Mouse (Mus musculus): Measurements from ENCODE around the gene Sat2.
"Not testable (repeated sequence)": the region's sequence is repeated elsewhere in the genome, so short reads cannot be mapped to it uniquely, and the experiment has no call there.

The Sat2 gene

GRCm38 (mm10) chr11:69600098-69600497 is 21.7 kb upstream of the Sat2 start:
- peak; percentile 31 for DNase-seq (ENCODE audit: inconsistent ontology term)

- DNase-seq (ENCODE audit: inconsistent ontology term) = no peak
Observed at GRCm38 (mm10) chr11:69601768-69602167, 20.1 kb upstream of the Sat2 start.

DNA sequence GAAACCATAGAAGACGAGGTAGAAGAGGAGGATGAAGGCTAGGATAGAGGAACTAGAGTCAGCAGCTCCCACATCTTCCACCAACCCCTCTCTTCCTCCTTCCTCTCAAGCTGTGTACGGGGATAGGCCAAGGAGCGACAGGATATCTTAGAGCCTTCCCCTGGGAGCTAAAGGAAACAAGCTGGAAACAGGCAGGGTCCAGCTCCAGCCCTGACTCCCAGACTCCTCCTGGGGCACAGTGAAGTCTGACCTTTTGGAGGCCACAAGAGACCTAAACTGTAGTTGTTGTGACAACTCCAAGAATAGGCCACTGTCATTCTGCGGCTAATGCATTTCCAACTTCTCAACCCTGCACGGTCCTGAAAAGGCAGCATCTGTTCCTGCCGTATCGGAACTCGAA is 18.3 kb upstream of the Sat2 start:
- DNase-seq (ENCODE audit: inconsistent ontology term) = no peak

GRCm38 (mm10) chr11:69604347-69604746 is 17.5 kb upstream of the Sat2 start:
- no peak for DNase-seq (ENCODE audit: inconsistent ontology term)

DNA sequence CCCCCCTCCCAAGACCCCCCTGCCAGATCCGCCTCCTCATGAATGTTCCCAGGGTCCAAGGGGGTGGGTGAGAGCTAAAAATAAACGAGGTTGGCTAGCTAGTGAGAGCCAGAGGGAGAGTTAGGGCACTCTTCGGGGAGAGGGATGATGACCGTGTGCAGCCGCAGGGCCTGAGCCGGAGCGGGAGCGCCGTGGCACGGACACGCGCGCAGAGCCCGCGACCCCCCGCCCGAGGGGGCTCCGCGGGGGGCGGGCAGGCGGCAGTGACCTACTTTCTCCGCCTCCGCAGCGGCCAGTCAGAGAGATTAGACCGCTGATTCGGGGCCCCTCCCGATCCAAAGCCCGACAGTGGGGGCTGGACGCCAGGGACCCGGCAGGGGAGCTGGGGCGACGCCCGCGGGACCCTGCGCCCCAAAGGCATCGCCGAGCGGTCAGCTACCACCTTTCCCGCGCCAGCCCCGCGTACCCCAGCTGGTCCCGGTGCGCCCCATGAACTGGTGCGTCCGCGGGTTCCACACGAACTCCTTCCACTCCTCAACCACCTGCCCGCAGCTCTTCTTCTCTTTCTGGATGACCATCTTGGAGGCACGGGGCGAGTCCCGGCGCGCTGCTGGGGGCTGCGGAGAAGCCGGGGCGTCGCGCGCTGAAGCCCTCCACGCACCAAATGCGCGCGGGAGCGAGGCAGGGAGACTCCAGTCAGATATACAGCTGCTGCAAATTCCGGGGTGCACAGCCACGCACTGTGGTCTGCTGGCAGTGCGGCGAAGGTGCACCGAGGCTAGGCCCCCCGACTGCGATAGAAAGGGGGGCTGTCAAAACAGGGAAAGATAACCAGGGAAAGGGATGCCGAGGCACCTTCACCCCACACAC is 16.8 kb upstream of the Sat2 start:
- DNase-seq (ENCODE audit: inconsistent ontology term) = peak; percentile 43

DNA sequence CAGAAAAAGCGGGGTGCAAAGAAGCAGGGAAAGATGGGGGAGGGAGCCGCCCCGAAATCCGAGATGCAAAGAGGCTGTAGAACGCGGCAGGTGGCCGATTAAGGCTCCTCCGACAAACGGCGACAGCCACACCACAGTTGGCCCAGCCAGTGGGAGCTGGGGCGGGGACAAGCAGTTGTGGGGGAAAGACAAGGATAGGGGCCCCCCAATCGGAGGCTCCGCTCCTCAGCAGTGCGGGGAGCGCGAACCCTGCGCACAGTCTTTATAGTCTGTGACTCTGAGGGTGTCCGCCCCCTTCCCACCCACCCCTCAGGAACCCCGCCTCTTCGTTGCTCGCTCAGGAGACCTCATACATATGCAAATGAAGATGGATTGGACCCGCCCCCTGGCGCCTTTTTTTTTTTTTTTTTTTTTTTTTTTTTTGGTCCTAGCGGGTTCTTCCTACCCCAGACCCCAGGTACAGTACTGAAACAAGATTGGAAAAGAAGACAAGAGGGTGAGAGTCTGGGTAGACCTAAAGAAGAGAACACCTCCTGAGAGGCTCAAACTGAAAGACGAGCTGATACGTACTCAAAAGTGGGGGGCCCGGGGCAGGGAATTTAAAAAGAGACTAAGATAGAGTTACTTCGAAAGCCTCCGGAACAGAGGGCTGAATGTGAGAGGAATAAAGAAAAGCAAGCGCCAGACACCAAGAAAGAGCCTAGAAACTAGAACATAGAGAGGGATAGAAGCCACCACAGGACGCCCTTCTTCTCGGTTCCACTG is 15.9 kb upstream of the Sat2 start, which contains the start of gene Atp1b2:
Gene Atp1b2 (minus strand): TSS at position 217 of the 765 bp plus-strand sequence.
- peak; percentile 90 for DNase-seq (ENCODE audit: inconsistent ontology term)

DNA sequence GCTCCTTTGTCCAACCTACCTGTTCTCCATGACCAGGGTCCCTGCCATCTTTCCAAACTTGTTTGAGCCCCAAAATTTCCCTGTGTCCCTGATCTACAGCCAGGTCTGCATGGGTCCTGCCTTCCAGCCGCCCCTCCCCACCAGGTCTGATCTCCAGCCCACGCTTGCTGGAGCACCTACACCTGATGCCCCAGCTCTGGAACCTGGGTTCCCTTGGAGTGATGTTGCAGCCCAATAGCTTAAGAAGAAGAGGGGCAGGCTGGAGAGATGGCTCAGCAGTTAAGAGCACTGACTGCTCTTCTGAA is 15.4 kb upstream of the Sat2 start:
- no peak for DNase-seq (ENCODE audit: inconsistent ontology term)

- no peak for DNase-seq (ENCODE audit: inconsistent ontology term)
Observed at GRCm38 (mm10) chr11:69606832-69607231, 15.0 kb upstream of the Sat2 start.

- DNase-seq (ENCODE audit: inconsistent ontology term) = no peak
Observed at GRCm38 (mm10) chr11:69608525-69608924, 13.3 kb upstream of the Sat2 start.

- DNase-seq (ENCODE audit: inconsistent ontology term) = no peak
Observed at GRCm38 (mm10) chr11:69609416-69609815, 12.4 kb upstream of the Sat2 start.

GRCm38 (mm10) chr11:69610899-69611298 is 10.9 kb upstream of the Sat2 start:
- no peak for DNase-seq (ENCODE audit: inconsistent ontology term)

DNA sequence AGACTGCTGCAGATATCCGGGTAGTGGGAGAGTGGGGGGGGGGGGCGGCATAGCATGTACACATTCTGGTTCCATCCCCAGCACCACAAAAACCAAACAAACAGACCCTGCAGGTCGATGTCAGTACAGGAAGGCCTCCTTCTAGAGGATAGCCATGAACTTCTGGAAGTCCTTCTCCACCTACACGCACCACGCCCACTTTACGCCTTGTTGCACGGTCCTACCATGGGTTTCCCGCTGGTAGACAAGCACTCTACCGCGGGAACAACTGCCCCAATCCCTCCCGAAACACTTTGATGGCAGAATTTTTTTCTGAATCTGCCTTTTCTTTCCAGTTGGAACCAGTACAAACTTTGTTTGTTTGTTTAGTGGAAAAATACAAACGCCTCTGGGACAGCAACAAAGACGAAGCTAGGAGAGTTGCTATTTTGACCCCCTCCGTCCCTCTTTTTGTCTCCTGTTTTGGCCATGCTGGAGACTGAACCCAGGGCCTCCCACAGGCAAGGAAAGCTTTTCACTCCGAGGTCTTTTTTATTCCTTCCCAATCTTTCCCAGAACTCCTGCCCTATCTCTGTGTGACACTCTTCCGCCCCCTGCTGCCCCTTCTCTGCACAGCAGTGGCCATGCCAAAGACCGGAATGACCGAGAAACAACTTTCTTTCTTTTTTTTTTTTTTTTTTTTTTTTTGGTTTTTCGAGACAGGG is 8.1 kb upstream of the Sat2 start:
- peak; percentile 74 for DNase-seq (ENCODE audit: inconsistent ontology term)

DNA sequence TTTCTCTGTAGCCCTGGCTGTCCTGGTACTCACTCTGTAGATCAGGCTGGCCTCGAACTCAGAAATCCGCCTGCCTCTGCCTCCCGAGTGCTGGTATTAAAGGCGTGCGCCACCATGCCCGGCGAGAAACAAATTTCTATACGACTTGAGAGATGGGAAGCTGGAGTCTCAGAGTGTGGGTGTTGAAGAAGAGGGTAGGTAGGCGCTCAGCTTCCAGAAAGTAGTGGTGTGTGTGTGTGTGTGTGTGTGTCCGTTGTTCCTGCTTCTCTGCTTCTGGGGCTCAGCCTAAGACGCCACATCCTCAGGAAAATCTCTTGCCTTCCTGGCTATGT is 7.6 kb upstream of the Sat2 start:
- not testable (repeated sequence) for DNase-seq (ENCODE audit: inconsistent ontology term)

DNA sequence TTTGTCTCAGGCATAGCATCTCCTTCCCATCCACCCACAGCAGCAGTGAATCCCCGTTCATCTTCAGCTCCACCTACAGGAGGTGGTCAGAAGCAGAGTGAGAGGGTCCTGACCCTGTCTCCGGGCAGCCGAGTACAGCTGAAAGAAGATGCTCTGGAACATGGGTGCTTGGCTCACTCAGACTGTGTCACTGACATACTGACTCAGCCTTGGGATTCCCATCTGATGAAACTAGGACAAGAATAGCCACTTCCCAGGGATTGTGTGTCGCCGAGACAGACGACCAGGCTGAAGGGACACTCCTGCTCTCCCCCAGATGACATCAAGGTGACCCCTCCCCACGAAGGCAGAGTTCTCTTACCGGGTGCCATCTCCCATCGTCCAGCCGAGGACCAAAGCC is 5.0 kb upstream of the Sat2 start:
- DNase-seq (ENCODE audit: inconsistent ontology term) = no peak

DNA sequence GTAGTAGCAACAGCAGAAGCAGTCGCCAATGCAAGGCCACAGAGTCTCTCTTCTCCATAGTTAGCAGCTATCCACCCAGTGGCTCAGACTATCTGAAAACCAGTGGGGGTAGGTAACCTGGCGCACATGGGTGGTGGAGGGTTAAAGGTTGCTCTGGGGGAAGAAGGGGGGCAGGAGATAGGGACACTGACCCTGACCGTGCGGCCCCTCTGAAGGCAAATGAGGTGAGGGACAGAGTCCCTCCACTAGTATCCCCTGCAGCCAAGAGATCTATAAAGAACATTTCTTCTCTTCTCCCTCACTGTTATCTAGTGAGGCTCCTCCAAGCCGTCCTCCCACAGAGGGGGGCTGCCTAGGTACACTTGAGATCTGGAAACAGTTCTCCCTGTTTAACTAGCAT is 4.0 kb upstream of the Sat2 start, which contains the start of gene Shbg:
Gene Shbg (minus strand): TSS at position 101 of the 400 bp plus-strand sequence.
- no peak for DNase-seq (ENCODE audit: inconsistent ontology term)

- DNase-seq (ENCODE audit: inconsistent ontology term) = no peak
Observed at GRCm38 (mm10) chr11:69620394-69621081, 1.3 kb upstream of the Sat2 start.

GRCm38 (mm10) chr11:69622406-69622805 is 582 bp downstream of the Sat2 start:
- DNase-seq (ENCODE audit: inconsistent ontology term) = no peak

- no peak for DNase-seq (ENCODE audit: inconsistent ontology term)
Observed at GRCm38 (mm10) chr11:69623006-69623405, 1.2 kb downstream of the Sat2 start.

- not testable (repeated sequence) for DNase-seq (ENCODE audit: inconsistent ontology term)
Observed at GRCm38 (mm10) chr11:69624339-69624738, 2.5 kb downstream of the Sat2 start.

GRCm38 (mm10) chr11:69628286-69628685 is 6.5 kb downstream of the Sat2 start:
- DNase-seq (ENCODE audit: inconsistent ontology term) = peak; percentile 70

DNA sequence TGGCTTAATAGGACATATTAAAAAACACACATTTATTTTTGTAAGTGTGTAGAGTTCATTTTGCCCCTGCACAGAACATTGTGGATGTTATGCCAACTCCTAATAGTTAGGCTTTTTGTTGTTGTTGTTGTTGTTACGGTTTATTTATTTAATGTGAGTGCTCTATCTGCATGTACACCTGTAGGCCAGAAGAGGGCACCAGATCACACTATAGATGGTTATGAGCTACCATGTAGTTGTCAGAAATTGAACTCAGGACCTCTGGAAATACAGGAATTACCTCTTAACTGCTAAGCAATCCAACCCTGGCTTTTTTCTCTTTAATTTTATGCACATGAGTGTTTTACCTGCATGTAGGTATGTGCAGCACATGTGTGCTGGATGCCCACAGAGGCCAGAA is 8.0 kb downstream of the Sat2 start:
- no peak for DNase-seq (ENCODE audit: inconsistent ontology term)

All from Muller cell, postnatal 12 days (primary cell).